Mouse (Mus musculus): ENCODE measurements around the gene Ndufa9.

DNA sequence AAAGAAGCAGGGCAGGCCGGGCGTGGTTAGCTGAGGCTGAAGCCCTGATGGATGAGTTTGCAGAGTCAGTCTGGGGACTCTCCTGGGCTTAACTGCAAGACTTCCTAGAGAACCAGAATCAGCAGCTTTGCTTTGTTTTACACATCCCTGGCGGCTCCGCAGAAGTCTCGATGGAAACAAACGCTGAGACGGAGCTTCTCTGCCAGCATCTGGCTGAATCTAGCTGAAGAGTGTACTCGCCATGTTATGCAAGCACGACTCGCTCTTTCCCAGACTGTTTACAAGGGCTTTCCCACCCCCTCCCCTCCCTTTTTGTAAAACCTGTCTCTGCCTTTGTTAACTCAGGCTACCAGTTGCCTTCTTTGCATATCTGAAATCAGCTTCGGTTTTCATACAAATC, 46.0 kb downstream of the Ndufa9 start:
- TF ChIP-seq CTCF (IDR thresholded peaks at IDR 0.05; ENCODE audit: low read depth) (no peak), EP300 (IDR thresholded peaks at IDR 0.05; ENCODE audit: low read depth) (no peak)
